Mouse (Mus musculus) ES-E14 (cell line): ENCODE results near the gene Ipcef1. TPM values are rescaled to one million over a fixed set of nuclear protein-coding genes. Genes with fewer than 3 reads are reported as not detected.

ENCODE experiments used
- DNase-seq: peaks from one replicate; pipeline ENCODE4 v3.0.0-alpha.2; 2013; ENCODE audit warnings: low read depth, low spot score
- H3K27ac ChIP-seq: 2 replicates; pipeline ENCODE4 v1.5.1; 2012; ENCODE audit warnings: low read depth, mild to moderate bottlenecking, low read length, moderate library complexity, mixed read lengths; ENCODE audit not compliant: poor library complexity, insufficient read depth, severe bottlenecking
- H3K36me3 ChIP-seq: 2 replicates; pipeline ENCODE4 v1.6.1; 2012; ENCODE audit warnings: mild to moderate bottlenecking, low read length, moderate library complexity, mixed read lengths; ENCODE audit not compliant: control insufficient read depth, poor library complexity, insufficient read depth, severe bottlenecking
- H3K4me1 ChIP-seq, 2 experiments: fragments of 150-350 bp in 1 of 2; sonication (generic) in 1 of 2; 2 replicates each; pipeline ENCODE4 v1.6.1; 2012; ENCODE audit warnings: low read length in 2 of 2, mild to moderate bottlenecking in 1 of 2, mixed read lengths in 1 of 2; ENCODE audit not compliant: control insufficient read depth in 2 of 2, insufficient read depth in 2 of 2, poor library complexity in 1 of 2
- H3K4me3 ChIP-seq, 2 experiments: fragments of 150-350 bp in 1 of 2; sonication (generic) in 1 of 2; 2 replicates each; pipeline ENCODE4 v1.5.1; 2012; ENCODE audit warnings: low read length in 2 of 2, low read depth in 1 of 2, mild to moderate bottlenecking in 1 of 2, mixed read lengths in 1 of 2; ENCODE audit not compliant: insufficient read depth in 1 of 2, poor library complexity in 1 of 2, severe bottlenecking in 1 of 2
- H3K9ac ChIP-seq: 2 replicates; pipeline ENCODE4 v1.6.1; 2012; ENCODE audit warnings: low read depth, mild to moderate bottlenecking, low read length, mixed read lengths; ENCODE audit not compliant: poor library complexity, insufficient read depth, severe bottlenecking
- H3K9me3 ChIP-seq: fragments of 150-350 bp; sonication (generic); 2 replicates; pipeline ENCODE4 v1.6.1; 2012; ENCODE audit warnings: low read depth, mild to moderate bottlenecking, low read length; ENCODE audit not compliant: control insufficient read depth, insufficient read depth
- CHD2 ChIP-seq: IDR thresholded peaks from 2 replicates; pipeline ENCODE4 v1.6.1; 2014; ENCODE audit warnings: mild to moderate bottlenecking, low read depth, low read length, inconsistent platforms
- HCFC1 ChIP-seq: IDR thresholded peaks from 2 replicates; pipeline ENCODE4 v1.6.1; 2012; ENCODE audit warnings: low read length, inconsistent platforms, borderline replicate concordance; ENCODE audit not compliant: insufficient read depth
- MAFK ChIP-seq: IDR thresholded peaks from 2 replicates; pipeline ENCODE4 v1.6.1; 2014; ENCODE audit warnings: mild to moderate bottlenecking, low read depth, low read length, inconsistent platforms; ENCODE audit not compliant: insufficient read depth
- ZC3H11A ChIP-seq: IDR thresholded peaks from 2 replicates; pipeline ENCODE4 v1.6.1; 2012; ENCODE audit warnings: low read depth, mild to moderate bottlenecking, inconsistent platforms, low read length, borderline replicate concordance
- ZNF384 ChIP-seq: IDR thresholded peaks from 2 replicates; pipeline ENCODE4 v1.6.1; 2012; ENCODE audit warnings: low read depth, low read length, inconsistent platforms
- in situ Hi-C, 2 experiments: fragments of 600-800 bp; cut with MboI; formaldehyde crosslinking; loops; one replicate each; pipeline ENCODE4 v1.15.1; 2025; ENCODE audit warnings: low sequenced_read_pairs in 2 of 2, inconsistent platforms in 1 of 2; ENCODE audit not compliant: unreplicated experiment in 2 of 2
- total RNA-seq: library from RNA; depleted of rRNA; stranded (reverse); fragments of 300-350 nt; gene quantifications from 2 replicates; pipeline ENCODE4 v1.2.3, GENCODE M21; 2012

Gene Ipcef1
- total RNA-seq, 1 experiment: 0.13 TPM

DNA sequence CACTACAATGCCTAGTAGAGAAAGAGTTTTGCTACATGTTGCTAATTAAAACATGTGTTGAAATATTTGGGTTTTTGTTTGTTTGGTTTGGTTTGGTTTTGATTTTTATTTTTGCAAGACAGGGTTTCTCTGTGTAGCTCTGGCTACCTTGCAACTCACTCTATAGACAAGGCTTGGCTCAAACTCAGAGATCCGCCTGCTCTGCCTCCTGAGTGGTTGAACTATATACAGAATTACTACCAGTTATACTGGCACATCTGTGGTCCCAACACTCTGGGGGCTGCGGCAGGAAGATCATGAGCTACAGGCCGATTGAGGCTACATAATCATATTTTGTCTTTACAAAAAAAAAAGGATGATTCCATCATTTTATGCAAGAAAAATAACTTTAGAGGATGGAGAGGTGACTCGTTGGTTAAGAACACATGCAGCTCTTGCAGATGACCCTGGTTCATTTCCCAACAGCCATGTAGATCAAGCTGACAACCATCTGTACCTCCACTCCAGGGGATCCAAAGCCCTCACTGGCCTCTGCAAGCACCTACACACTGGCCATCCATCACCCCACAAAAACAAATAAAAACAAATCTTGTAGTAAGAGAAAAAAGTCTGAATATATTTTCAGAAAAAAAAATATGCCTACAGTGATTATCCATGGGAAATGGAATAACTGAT, 53.6 kb downstream of the Ipcef1 start:
- H3K9me3 ChIP-seq: no peaks in the 10 kb centered on the region
- no peak overlapping the region for H3K9ac ChIP-seq
- no peak for DNase-seq
- no peaks in the 10 kb centered on the region for H3K36me3 ChIP-seq
- no peaks in the 10 kb centered on the region for H3K4me1 ChIP-seq
- no peak overlapping the region for H3K27ac ChIP-seq
- TF ChIP-seq CHD2: no peak
- TF ChIP-seq HCFC1: no peak
- no peak for TF ChIP-seq MAFK
- no peak for TF ChIP-seq ZNF384
- no peak for TF ChIP-seq ZC3H11A
- H3K4me3 ChIP-seq: no peak overlapping the region
- in situ Hi-C loops: no loop called here

DNA sequence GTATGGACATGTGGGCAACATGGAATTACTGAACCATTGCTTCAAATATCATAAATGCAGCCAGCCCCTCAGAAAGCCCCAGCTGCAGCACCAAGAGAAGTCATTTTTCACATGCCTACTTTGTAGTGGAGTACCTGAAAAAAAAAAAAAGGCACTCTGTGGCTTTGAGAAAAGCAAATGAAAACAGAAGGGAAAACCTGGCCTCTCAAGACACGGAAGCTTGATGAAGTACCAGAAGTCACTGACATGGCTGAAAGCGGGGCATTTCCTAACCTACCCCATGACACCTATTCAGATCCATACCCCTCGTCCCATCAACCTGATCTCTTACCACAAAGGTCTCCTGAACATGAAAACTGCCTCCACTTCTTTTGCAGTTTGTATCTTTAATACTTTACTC, 55.4 kb downstream of the Ipcef1 start:
- no peak overlapping the region for H3K27ac ChIP-seq
- H3K9ac ChIP-seq: no peak overlapping the region
- no peak for DNase-seq
- TF ChIP-seq HCFC1 (no peak), CHD2 (no peak), MAFK (no peak), ZC3H11A (no peak), ZNF384 (no peak)
- no peak overlapping the region for H3K4me3 ChIP-seq
- H3K9me3 ChIP-seq: no peaks in the 10 kb centered on the region
- in situ Hi-C loops: no loop called here
- H3K36me3 ChIP-seq: no peaks in the 10 kb centered on the region
- no peaks in the 10 kb centered on the region for H3K4me1 ChIP-seq

DNA sequence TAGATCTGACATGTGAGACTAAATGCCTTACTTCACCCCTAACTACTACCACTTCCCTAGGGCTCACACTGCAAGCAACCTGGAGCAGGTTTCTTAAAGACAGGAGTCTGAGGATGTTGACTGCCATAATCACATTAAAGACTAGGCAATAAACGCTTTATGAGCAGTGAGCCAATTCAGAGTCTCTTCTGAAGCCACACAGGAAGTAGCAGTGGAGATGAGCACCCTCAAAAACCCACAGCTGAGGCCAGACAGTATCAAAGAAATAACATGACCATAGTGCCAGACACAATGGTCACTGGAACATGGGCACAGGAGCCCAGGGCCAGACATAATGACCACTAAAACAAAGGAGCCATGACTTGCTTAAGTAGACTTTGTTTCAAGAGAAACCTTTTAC, 63.7 kb downstream of the Ipcef1 start:
- H3K27ac ChIP-seq: no peak overlapping the region
- H3K9ac ChIP-seq: no peak overlapping the region
- no peaks in the 10 kb centered on the region for H3K36me3 ChIP-seq
- no peaks in the 10 kb centered on the region for H3K9me3 ChIP-seq
- DNase-seq: no peak
- in situ Hi-C loops: no loop called here
- no peak for TF ChIP-seq ZC3H11A
- no peaks in the 10 kb centered on the region for H3K4me1 ChIP-seq
- H3K4me3 ChIP-seq: no peak overlapping the region

DNA sequence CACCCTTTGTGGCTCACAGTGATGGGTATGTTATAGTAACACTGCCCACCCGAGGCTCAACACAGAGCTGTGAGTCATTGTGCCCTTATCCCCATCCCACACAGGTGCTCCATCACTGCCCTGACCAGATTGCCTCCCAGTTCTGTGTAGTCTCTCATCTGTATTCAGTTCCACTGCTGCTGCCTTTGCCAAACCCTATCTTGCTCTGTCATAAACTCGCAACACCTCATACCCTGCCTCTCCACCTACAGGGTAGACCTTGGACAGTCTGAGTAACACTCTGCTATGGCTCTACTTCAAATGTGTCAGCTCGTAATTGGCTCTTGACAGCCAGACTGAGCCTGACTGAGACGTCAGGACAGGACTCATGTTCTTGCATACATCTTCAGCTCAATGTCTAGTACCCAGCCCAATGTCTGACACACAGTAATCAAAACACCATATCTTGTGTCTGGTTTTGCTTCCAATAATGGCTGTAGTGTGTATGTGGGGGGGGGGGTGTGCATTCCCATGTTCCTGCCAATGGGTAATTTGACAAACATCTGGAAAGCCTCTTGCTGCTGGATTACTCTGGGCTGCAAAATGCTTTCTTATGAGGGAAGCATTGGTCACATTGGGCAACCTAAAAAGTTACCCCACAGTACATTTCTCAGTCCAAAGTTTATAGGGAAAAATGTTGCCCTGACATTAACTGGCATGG, 64.7 kb downstream of the Ipcef1 start:
- no peak overlapping the region for H3K27ac ChIP-seq
- H3K9ac ChIP-seq: no peak overlapping the region
- H3K36me3 ChIP-seq: no peaks in the 10 kb centered on the region
- H3K4me1 ChIP-seq: no peaks in the 10 kb centered on the region
- H3K9me3 ChIP-seq: no peaks in the 10 kb centered on the region
- no peak for DNase-seq
- no peak overlapping the region for H3K4me3 ChIP-seq
- no peak for TF ChIP-seq CHD2
- TF ChIP-seq ZC3H11A: no peak
- no peak for TF ChIP-seq HCFC1
- no peak for TF ChIP-seq MAFK
- no peak for TF ChIP-seq ZNF384
- in situ Hi-C loops: no loop called here
